Mouse (Mus musculus) layer of hippocampus, adult 18-20 months (tissue): Measurements from ENCODE around the gene Scarf2. TPM values are rescaled to one million over a fixed set of nuclear protein-coding genes. Genes with fewer than 3 reads are reported as not detected.

ENCODE experiments used
- total RNA-seq, 2 experiments: library from RNA; stranded (reverse); gene quantifications; 2 replicates each; pipeline ENCODE4 v1.2.3; 2021

Scarf2 gene
- total RNA-seq, 2 experiments from 2014 or later: 1.5 to 2.5 TPM

Other genes starting within 250 kb of the Scarf2 start
- gene Lrrc74b, start 236.0 kb upstream of the Scarf2 start, total RNA-seq: under 1 TPM; 0.92 to 0.94 TPM
- 1 to 10 TPM; 1.0 to 1.2 TPM for gene P2rx6, start 235.4 kb upstream of the Scarf2 start, total RNA-seq
- 10 to 100 TPM; 86.1 to 99.5 TPM for gene Slc7a4, start 214.1 kb upstream of the Scarf2 start, total RNA-seq
- 10 to 100 TPM; 46.4 to 49.9 TPM for gene Smpd4, start 177.9 kb upstream of the Scarf2 start, total RNA-seq
- gene Ccdc74a, start 150.8 kb upstream of the Scarf2 start, total RNA-seq: 10 to 100 TPM; 35.3 to 41.0 TPM
- 10 to 100 TPM; 68.5 to 76.3 TPM for gene Med15, start 64.4 kb upstream of the Scarf2 start, total RNA-seq
- 100 to 1,000 TPM in 1 of 2 experiments, 10 to 100 TPM in 1; 86.9 to 100 TPM for gene Klhl22, start 37.7 kb upstream of the Scarf2 start, total RNA-seq
- gene B830017H08Rik, start 35.8 kb downstream of the Scarf2 start, total RNA-seq: 1 to 10 TPM; 2.0 to 3.3 TPM
- 10 to 100 TPM; 14.6 to 17.0 TPM for gene Car15, start 41.1 kb downstream of the Scarf2 start, total RNA-seq
- gene Gm20518, start 94.4 kb downstream of the Scarf2 start, total RNA-seq: 1 to 10 TPM; 1.9 to 2.3 TPM
- gene Tssk1, start 96.9 kb downstream of the Scarf2 start, total RNA-seq: not detected
- 100 to 1,000 TPM; 102 to 106 TPM for gene Dgcr2, start 101.3 kb downstream of the Scarf2 start, total RNA-seq
- not detected for gene Tssk2, start 101.4 kb downstream of the Scarf2 start, total RNA-seq
- gene Ess2, start 114.1 kb downstream of the Scarf2 start, total RNA-seq: 10 to 100 TPM; 27.6 to 28.6 TPM
- not detected for gene Gsc2, start 117.8 kb downstream of the Scarf2 start, total RNA-seq
- gene Slc25a1, start 130.9 kb downstream of the Scarf2 start, total RNA-seq: 10 to 100 TPM; 42.0 to 45.9 TPM
- under 1 TPM in 1 of 2 experiments, not detected in 1; 0.71 TPM for gene Vpreb2, start 183.1 kb downstream of the Scarf2 start, total RNA-seq